Mouse (Mus musculus) thymus, adult 2 months (tissue): ENCODE data around the gene Macrod2. TPM values are rescaled to one million over a fixed set of nuclear protein-coding genes. Genes with fewer than 3 reads are reported as not detected.

Source experiments
- DNase-seq: peaks from one replicate; pipeline ENCODE4 v3.0.0; 2021
- H3K27ac ChIP-seq: fragments of 200-500 bp; 2 replicates; pipeline ENCODE4 v1.5.1; 2012; ENCODE audit warnings: low read length, control low read depth; ENCODE audit not compliant: control insufficient read depth, insufficient read depth
- H3K27me3 ChIP-seq: fragments of 200-500 bp; 2 replicates; pipeline ENCODE4 v1.6.1; 2012; ENCODE audit warnings: mild to moderate bottlenecking, low read length, moderate library complexity, mixed read lengths; ENCODE audit not compliant: control insufficient read depth, insufficient read depth
- H3K36me3 ChIP-seq: fragments of 200-500 bp; 2 replicates; pipeline ENCODE4 v1.6.1; 2012; ENCODE audit warnings: mild to moderate bottlenecking, low read length, moderate library complexity; ENCODE audit not compliant: control insufficient read depth, insufficient read depth
- H3K4me1 ChIP-seq: fragments of 200-500 bp; replicated peaks from 2 replicates; pipeline ENCODE4 v1.6.1; 2012; ENCODE audit warnings: low read length; ENCODE audit not compliant: control insufficient read depth, insufficient read depth
- H3K4me3 ChIP-seq: fragments of 200-500 bp; 2 replicates; pipeline ENCODE4 v1.5.1; 2012; ENCODE audit warnings: mild to moderate bottlenecking, low read length, control low read depth, moderate library complexity; ENCODE audit not compliant: control insufficient read depth, insufficient read depth
- CTCF ChIP-seq: fragments of 200-500 bp; IDR thresholded peaks from 2 replicates; pipeline ENCODE4 v1.5.1; 2012; ENCODE audit warnings: mild to moderate bottlenecking, control low read depth, low read length, moderate library complexity, borderline replicate concordance; ENCODE audit not compliant: control insufficient read depth, poor library complexity, insufficient read depth; ENCODE audit errors: extremely low read depth
- POLR2A ChIP-seq: fragments of 200-500 bp; IDR thresholded peaks from 2 replicates; pipeline ENCODE4 v1.6.1; 2012; ENCODE audit warnings: mild to moderate bottlenecking, low read length, control low read depth, moderate library complexity; ENCODE audit not compliant: control insufficient read depth, poor library complexity, insufficient read depth; ENCODE audit errors: extremely low read depth
- WGBS: fragments of 180-500 bp; shearing (Covaris S2); methylation state at CpG from one replicate; pipeline ENCODE4 v1.1.7; 2018; 5-methylcytosine and 5-hydroxymethylcytosine counted together
- polyA plus RNA-seq: library from polyadenylated mRNA; depleted of rRNA; stranded (reverse); fragments of >200 nt; gene quantifications from 2 replicates; pipeline ENCODE4 v1.2.3, GENCODE M21; 2012

Gene Macrod2
- polyA plus RNA-seq, 1 experiment: 2.3 TPM

GRCm38 (mm10) chr2:141820795-141821194, 1425.7 kb downstream of the Macrod2 start:
- Histone ChIP-seq H3K27me3 (no peaks in the 10 kb centered on the region), H3K4me3 (no peak overlapping the region), H3K4me1 (no peaks in the 10 kb centered on the region), H3K27ac (no peak overlapping the region), H3K36me3 (no peaks in the 10 kb centered on the region)
- TF ChIP-seq POLR2A (no peak), CTCF (no peak)
- DNase-seq: no peak

- no peaks in the 10 kb centered on the region for H3K27me3 ChIP-seq
- WGBS: 85% methylated on average over 8 of the region's 8 CpGs
- H3K36me3 ChIP-seq: no peaks in the 10 kb centered on the region
- H3K27ac ChIP-seq: no peak overlapping the region
- TF ChIP-seq CTCF: no peak
- no peaks in the 10 kb centered on the region for H3K4me1 ChIP-seq
- no peak overlapping the region for H3K4me3 ChIP-seq
- DNase-seq: no peak
Measured at GRCm38 (mm10) chr2:141825606-141826495, 1430.7 kb downstream of the Macrod2 start.

DNA sequence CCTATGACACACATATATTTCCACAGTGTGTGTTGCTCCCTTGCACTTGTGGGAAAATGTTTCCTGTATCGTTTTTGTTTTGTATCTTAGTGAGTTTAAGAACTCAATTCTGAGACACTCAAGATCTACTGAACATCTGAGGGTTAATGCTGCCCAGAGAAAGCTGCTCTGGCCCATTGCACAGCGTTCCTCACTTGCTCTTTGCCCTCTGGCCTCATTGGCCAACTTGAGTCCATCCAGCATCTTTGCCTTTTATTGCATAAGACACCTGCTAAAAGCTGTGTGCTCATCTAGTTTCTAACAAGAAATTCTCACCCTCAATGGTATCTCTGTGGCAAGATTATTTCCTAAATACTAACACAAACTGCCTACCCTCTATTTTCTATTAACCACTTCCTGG, 1435.4 kb downstream of the Macrod2 start:
- no peak for TF ChIP-seq POLR2A
- no peak for TF ChIP-seq CTCF
- DNase-seq: no peak
- H3K4me3 ChIP-seq: no peak overlapping the region
- WGBS: 84% methylated on average over 2 of the region's 2 CpGs
- H3K4me1 ChIP-seq: no peaks in the 10 kb centered on the region
- no peaks in the 10 kb centered on the region for H3K27me3 ChIP-seq
- no peaks in the 10 kb centered on the region for H3K36me3 ChIP-seq
- no peak overlapping the region for H3K27ac ChIP-seq

- no peaks in the 10 kb centered on the region for H3K36me3 ChIP-seq
- no peak overlapping the region for H3K27ac ChIP-seq
- no peak for DNase-seq
- H3K4me1 ChIP-seq: no peaks in the 10 kb centered on the region
- no peak overlapping the region for H3K4me3 ChIP-seq
- TF ChIP-seq CTCF (no peak), POLR2A (no peak)
- no peaks in the 10 kb centered on the region for H3K27me3 ChIP-seq
- 93% methylated on average over 5 of the region's 5 CpGs for WGBS
Measured at GRCm38 (mm10) chr2:141831515-141831914, 1436.4 kb downstream of the Macrod2 start.

- no peaks in the 10 kb centered on the region for H3K36me3 ChIP-seq
- H3K27ac ChIP-seq: no peak overlapping the region
- H3K27me3 ChIP-seq: no peaks in the 10 kb centered on the region
- DNase-seq: no peak
- TF ChIP-seq CTCF (no peak), POLR2A (no peak)
- no peaks in the 10 kb centered on the region for H3K4me1 ChIP-seq
- 30% methylated on average over 4 of the region's 4 CpGs for WGBS
- H3K4me3 ChIP-seq: no peak overlapping the region
Measured at GRCm38 (mm10) chr2:141834156-141834782, 1439.2 kb downstream of the Macrod2 start.

GRCm38 (mm10) chr2:141844408-141845175, 1449.5 kb downstream of the Macrod2 start:
- 89% methylated on average over 6 of the region's 6 CpGs for WGBS
- H3K27ac ChIP-seq: no peak overlapping the region
- no peak for DNase-seq
- H3K4me1 ChIP-seq: no peaks in the 10 kb centered on the region
- H3K36me3 ChIP-seq: no peaks in the 10 kb centered on the region
- no peak overlapping the region for H3K4me3 ChIP-seq
- no peak for TF ChIP-seq CTCF
- no peak for TF ChIP-seq POLR2A
- H3K27me3 ChIP-seq: no peaks in the 10 kb centered on the region

GRCm38 (mm10) chr2:141859220-141859619, 1464.1 kb downstream of the Macrod2 start:
- DNase-seq: no peak
- Histone ChIP-seq H3K4me3 (no peak overlapping the region), H3K4me1 (no peaks in the 10 kb centered on the region), H3K27me3 (no peaks in the 10 kb centered on the region), H3K27ac (no peak overlapping the region), H3K36me3 (no peaks in the 10 kb centered on the region)
- 83% methylated on average over 2 of the region's 2 CpGs for WGBS
- TF ChIP-seq POLR2A: no peak
- no peak for TF ChIP-seq CTCF
